Mouse (Mus musculus) retina, postnatal 1 day (tissue): Measurements from ENCODE around the gene Noct.
"Not testable (repeated sequence)": the region's sequence is repeated elsewhere in the genome, so short reads cannot be mapped to it uniquely, and the experiment has no call there.

Experiments used
- DNase-seq: peaks from one replicate; pipeline ENCODE4 v3.0.0-alpha.2; 2012

The Noct gene

GRCm38 (mm10) chr3:51208633-51209032 lies 15.6 kb upstream of the Noct start:
- DNase-seq, result no peak

- no peak for DNase-seq
These were observed 14.5 kb upstream of the Noct start for GRCm38 (mm10) chr3:51209503-51210314.

DNA sequence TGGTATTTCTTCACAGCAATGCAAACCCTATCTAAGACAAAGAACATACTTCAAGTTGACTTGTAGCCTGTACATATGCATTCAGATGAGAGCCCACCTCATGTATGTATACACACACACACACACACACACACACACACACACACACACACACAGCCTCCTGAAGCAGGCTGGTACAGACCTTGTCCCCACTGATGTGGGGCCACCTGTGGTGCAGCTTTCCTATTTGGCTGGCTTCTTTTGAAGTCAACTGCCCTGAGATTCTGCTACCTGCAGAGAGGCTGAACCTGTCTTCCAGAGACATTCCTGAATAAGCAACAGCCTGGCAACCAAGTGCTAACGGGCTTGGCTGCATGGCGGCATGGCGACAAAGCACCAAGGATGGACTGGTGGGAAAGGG lies 13.8 kb upstream of the Noct start:
- DNase-seq, result no peak

- DNase-seq, result no peak
These were observed 11.1 kb upstream of the Noct start for GRCm38 (mm10) chr3:51213111-51213510.

DNA sequence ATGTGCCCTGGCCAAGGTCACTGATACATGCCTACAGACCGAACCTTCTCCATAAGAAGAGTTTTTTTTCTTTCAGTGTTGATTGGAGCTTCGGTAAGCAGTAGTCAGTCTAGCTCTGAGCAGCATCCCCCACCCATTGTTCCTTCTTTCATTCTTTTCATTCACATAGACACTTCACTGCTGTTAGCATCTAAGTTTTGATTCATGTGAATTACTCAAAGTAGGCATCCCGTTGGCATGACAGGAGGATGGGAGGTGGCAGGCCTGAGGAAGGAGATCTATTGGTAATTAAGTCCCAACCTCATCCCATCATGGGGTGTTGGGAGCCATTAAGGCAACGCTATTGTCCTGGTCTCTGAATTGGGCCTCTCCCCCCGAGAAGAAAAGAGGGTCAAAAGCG lies 8.6 kb upstream of the Noct start:
- no peak for DNase-seq

DNA sequence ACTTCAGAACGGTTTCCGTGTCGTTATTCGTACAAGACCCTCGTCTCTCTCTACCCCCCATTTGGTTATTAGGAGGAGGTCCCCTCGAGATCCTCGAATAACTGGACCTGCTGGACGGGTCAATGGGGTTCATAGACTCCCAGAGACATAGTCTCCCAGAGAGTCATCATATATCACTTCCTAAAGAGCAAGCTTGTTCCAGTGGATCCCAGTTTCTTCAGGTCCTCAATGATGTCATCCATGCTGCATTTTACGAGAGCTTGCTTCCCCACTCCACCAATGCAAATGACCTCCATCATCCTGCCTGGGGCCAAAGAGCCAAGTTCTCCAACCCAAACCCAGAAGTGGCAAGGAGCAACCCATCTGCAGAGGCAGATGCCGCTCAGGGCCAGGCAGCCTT lies 7.9 kb upstream of the Noct start:
- DNase-seq, result not testable (repeated sequence)

- not testable (repeated sequence) for DNase-seq
These were observed 5.9 kb upstream of the Noct start for GRCm38 (mm10) chr3:51218385-51218784.

DNA sequence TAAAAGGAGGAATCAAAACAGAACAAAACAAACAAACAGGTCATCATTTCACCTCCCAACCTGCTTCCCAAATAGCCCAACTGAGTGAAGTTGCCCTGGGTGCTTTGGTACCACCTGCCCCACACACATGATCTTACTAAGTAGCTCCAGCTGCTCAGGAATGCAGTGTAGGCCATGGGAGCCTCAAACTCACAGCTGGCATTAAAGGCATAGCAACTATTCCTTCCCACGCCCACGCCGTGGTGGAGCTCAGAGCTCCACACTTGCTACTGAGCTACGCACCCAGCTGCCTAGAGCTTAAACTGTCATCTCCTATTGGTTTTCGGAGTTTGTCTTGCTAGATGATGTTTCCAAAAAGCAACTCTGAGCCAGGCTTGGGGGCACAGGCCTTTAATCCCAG lies 5.0 kb upstream of the Noct start:
- DNase-seq, result no peak

- DNase-seq, result no peak
These were observed 3.4 kb upstream of the Noct start for GRCm38 (mm10) chr3:51220846-51221245.

- DNase-seq, result peak; percentile 18
These were observed 2.4 kb upstream of the Noct start for GRCm38 (mm10) chr3:51221847-51222246.

DNA sequence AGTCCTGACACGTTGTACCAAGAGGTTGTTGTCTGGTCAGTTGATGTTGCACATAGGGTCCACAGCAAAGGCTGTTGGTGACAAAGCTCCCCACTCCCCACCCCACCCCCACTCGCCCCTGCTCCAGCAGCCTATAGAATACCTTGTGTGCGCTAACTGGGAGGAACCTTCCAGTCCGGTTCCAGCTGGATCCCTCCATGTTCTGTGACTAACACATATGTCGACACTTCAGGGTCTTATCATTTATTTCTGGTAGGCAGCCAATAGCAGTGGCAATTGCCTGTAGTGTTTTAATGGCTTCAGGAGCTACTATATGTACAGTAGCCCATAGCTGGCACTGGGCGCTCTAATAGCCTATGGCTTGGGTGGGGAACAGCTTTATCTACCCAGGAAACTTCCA lies 1.9 kb upstream of the Noct start:
- DNase-seq, result no peak

- DNase-seq, result no peak
These were observed 1.3 kb upstream of the Noct start for GRCm38 (mm10) chr3:51222834-51223460.

- no peak for DNase-seq
These were observed 691 bp upstream of the Noct start for GRCm38 (mm10) chr3:51223556-51223955.

- no peak for DNase-seq
These were observed 1.0 kb downstream of the Noct start for GRCm38 (mm10) chr3:51225226-51225750.

DNA sequence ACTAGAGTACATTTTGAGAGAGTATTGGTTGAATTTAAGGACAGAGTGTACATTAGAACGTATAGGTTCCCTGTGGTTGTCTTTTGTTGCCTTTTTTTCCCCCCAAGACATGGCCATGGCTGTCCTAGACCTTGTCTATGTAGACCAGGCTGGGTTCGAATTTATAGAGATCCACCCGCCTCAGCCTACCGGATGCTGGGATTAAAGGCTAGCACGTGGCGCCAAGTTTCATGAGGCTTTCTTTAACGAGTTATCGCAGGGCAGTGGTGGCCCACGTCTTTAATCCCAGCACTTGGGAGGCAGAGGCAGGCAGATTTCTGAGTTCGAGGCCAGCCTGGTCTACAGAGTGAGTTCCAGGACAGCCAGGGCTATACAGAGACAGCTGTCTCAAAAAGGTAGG lies 1.7 kb downstream of the Noct start:
- DNase-seq, result no peak

GRCm38 (mm10) chr3:51226601-51227000 lies 2.4 kb downstream of the Noct start:
- DNase-seq, result no peak

DNA sequence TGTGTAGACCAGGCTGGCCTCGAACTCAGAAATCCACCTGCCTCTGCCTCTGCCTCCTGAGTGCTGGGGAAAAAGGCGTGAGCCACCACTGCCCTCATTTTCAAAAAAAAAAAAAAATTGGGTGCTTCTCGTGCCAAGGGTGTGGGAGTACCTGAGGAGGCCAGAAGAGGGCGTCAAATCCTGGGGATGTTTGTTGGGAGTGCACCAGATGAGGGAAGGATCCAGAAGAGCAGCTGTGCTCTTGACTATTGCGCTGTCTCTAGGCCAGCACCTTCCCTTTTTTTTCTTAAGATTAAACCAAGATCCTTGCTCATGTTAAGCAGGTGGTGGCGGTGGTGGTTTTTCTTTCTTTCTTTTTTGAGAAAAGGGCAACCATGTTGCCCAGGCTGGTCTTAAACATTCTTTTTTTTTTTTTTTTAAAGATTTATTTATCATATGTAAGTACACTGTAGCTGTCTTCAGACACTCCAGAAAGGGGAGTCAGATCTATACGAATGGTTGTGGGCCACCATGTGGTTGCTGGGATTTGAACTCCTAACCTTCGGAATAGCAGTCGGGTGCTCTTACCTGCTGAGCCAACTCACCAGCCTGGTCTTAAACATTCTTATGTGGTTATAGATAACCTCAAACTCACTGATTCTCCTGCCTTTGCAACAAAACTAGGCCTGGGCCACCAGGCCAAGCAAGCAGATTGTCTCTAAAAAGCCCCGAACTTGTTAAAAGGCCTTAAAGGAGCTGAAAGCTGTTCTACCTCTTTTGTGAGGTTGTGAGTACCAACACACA lies 4.0 kb downstream of the Noct start:
- peak; percentile 64 for DNase-seq

DNA sequence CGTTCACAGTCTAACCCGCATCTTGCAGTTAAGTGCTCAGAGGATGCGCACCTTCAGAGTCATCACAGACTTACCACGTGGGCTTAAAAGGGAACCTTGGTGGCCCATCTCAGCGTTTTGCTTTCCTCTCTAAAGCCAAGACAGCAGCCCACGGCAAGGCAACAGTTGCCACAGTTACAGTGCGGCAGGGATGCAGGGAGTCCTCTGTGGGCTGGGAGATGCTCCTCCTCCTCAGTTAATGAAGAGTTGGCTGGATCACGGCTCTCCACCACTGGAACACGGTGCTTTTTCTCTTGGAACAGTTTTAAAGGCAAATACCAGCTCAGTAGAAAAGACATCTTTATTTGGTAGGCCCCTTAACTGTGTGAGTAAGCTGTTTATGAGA lies 4.6 kb downstream of the Noct start:
- no peak for DNase-seq

DNA sequence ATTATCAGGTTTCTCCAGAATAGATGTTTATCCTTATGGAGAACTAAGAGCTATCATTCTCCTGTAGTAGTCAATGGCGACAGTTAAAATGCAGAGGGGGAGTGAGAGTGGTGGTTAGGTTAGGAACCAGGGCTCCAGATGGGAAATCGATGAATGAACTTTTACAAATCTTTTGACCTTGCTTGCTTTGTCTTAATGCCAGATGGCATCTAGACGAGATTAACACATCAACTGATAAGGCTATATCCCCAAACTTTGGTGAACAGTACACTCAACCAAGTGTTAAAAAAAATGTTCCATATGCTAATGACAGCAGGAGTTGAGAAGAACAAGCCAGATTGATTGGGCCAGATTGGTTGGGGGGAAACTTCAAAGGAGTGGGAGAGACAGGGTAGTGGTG lies 5.0 kb downstream of the Noct start:
- no peak for DNase-seq

- DNase-seq, result no peak
These were observed 6.0 kb downstream of the Noct start for GRCm38 (mm10) chr3:51230146-51230835.

- no peak for DNase-seq
These were observed 6.6 kb downstream of the Noct start for GRCm38 (mm10) chr3:51230886-51231285.

- DNase-seq, result no peak
These were observed 7.3 kb downstream of the Noct start for GRCm38 (mm10) chr3:51231499-51231898.
